10 mouse cellular contexts compared by ENCODE assay signal in genomic region chr7:125577486-125578088, GRCm38 (mm10). TPM values are rescaled to one million over a fixed set of nuclear protein-coding genes. Genes with fewer than 3 reads are reported as not detected.
DNase-seq lines count a peak whose midpoint lies in the region; ATAC-seq and TF ChIP-seq lines count a peak whose summit lies in the region.
"Had no signal": no experiment of that assay in that cellular context is flagged by ENCODE, and none has a peak within 500 bp of the region (broad histone marks: within the 10 kb centered on the region; RNA-seq: fewer than 3 reads in every experiment).

No protein-coding gene starts in this region.

- no peak overlapping the region for H3K9ac ChIP-seq in heart, embryonic 15.5 days
- H3K9ac ChIP-seq: embryonic facial prominence, embryonic 15.5 days; hindbrain, embryonic 15.5 days had no signal

- DNase-seq in heart, adult 9 months (ENCODE audit: low spot score in 2 of 2): peak; percentile 66 to 69
- no peak for DNase-seq in heart, postnatal 4 days
- no peak for DNase-seq in spleen, adult 2 months (ENCODE audit: low read depth in 1 of 2, low spot score in 2 of 2)
- DNase-seq in spleen, adult 18-20 months: no peak
- DNase-seq in yolk sac, embryonic 10.5 days (ENCODE audit: low spot score): peak; percentile 74
- no peak for DNase-seq in retina, embryonic 14.5 days (ENCODE audit: low spot score)
- DNase-seq in frontal cortex, adult 2 months (ENCODE audit: extremely low spot score in 1 of 2, low spot score in 1 of 2): no peak

- H3K4me1 ChIP-seq in spleen, adult 2 months (ENCODE audit: control insufficient read depth, insufficient read depth, insufficient read length): peaks cover 25% of the 10 kb centered on the region; the same call in 1 of the 2 replicates
- peaks cover 33% of the 10 kb centered on the region for H3K4me1 ChIP-seq in heart, embryonic 15.5 days (replicated peaks)

- no peak for TF ChIP-seq CTCF in spleen, adult 2 months (IDR thresholded peaks at IDR 0.05; ENCODE audit: extremely low read depth, insufficient read depth, insufficient read length, insufficient replicate concordance)

- H3K9me3 ChIP-seq in heart, embryonic 15.5 days (replicated peaks): no peaks in the 10 kb centered on the region
- H3K9me3 ChIP-seq: embryonic facial prominence, embryonic 15.5 days; hindbrain, embryonic 15.5 days had no signal

- 79% methylated on average over 11 of the region's 11 CpGs for WGBS in spleen, adult 2 months
- 70% methylated on average over 11 of the region's 11 CpGs for WGBS in heart, embryonic 15.5 days

- no peak for ATAC-seq in heart, embryonic 15.5 days (replicated peaks; ENCODE audit: insufficient number of reproducible peaks, insufficient read depth, low FRiP score, low read depth)

- TF ChIP-seq POLR2A in spleen, adult 2 months (IDR thresholded peaks at IDR 0.05; ENCODE audit: low read depth, low read length): no peak

- H3K36me3 ChIP-seq in spleen, adult 2 months (ENCODE audit: control insufficient read depth, insufficient read depth, low read length): peaks cover 45% of the 10 kb centered on the region
- no peaks in the 10 kb centered on the region for H3K36me3 ChIP-seq in heart, embryonic 15.5 days
- H3K36me3 ChIP-seq: embryonic facial prominence, embryonic 15.5 days; hindbrain, embryonic 15.5 days had no signal

- no peaks in the 10 kb centered on the region for H3K27me3 ChIP-seq in spleen, adult 2 months (ENCODE audit: control insufficient read depth, insufficient read depth, low read length)
- H3K27me3 ChIP-seq in heart, embryonic 15.5 days: no peaks in the 10 kb centered on the region
- H3K27me3 ChIP-seq: embryonic facial prominence, embryonic 15.5 days; hindbrain, embryonic 15.5 days had no signal

- no peak overlapping the region for H3K4me2 ChIP-seq in heart, embryonic 15.5 days
- H3K4me2 ChIP-seq: embryonic facial prominence, embryonic 15.5 days; hindbrain, embryonic 15.5 days had no signal

- H3K4me3 ChIP-seq in spleen, adult 2 months (ENCODE audit: extremely low read depth, insufficient read depth, insufficient read length): no peak overlapping the region
- no peak overlapping the region for H3K4me3 ChIP-seq in heart, embryonic 15.5 days
- H3K4me3 ChIP-seq: embryonic facial prominence, embryonic 15.5 days; hindbrain, embryonic 15.5 days had no signal

- H3K27ac ChIP-seq in spleen, adult 2 months (ENCODE audit: insufficient read depth, low read length): peak overlapping the region; percentile 21; the same call in 1 of the 2 replicates
- peak overlapping the region; percentile 37; the same call in 1 of the 2 replicates for H3K27ac ChIP-seq in heart, embryonic 15.5 days
- H3K27ac ChIP-seq: embryonic facial prominence, embryonic 15.5 days; hindbrain, embryonic 15.5 days had no signal

RNA-seq across cellular contexts. Expression of gene Il21r, which starts 25.6 kb away (rescaled TPM):
- under 1 TPM; 0.50 to 0.69 TPM for total RNA-seq in heart, postnatal 4 days (2021)
- polyA plus RNA-seq in spleen, adult 2 months (2012; rRNA removed): 138 and 180 TPM in 2 replicates
- polyA plus RNA-seq in heart, embryonic 15.5 days (2015; fragmentation: Nextera tagmentation; extraction: Ambion mirVana): 0.20 and 1.1 TPM in 2 replicates
- polyA plus RNA-seq in frontal cortex, adult 2 months (2012; rRNA removed): 1.2 and 1.5 TPM in 2 replicates

RNA-seq across cellular contexts. Expression of gene Il4ra, which starts 25.7 kb away (rescaled TPM):
- 10 to 100 TPM; 22.2 to 23.7 TPM for total RNA-seq in heart, postnatal 4 days (2021)
- polyA plus RNA-seq in spleen, adult 2 months (2012; rRNA removed): 83.4 and 91.5 TPM in 2 replicates
- 4.5 and 8.4 TPM in 2 replicates for polyA plus RNA-seq in heart, embryonic 15.5 days (2015; fragmentation: Nextera tagmentation; extraction: Ambion mirVana)
- polyA plus RNA-seq in frontal cortex, adult 2 months (2012; rRNA removed): 3.7 and 4.8 TPM in 2 replicates

Comparison
In these comparisons a context has a peak if more than half of its experiments do, and no peak if none do; other contexts are left out.
1. DNase-seq: peak in heart, adult 9 months (2 of 2) and yolk sac, embryonic 10.5 days (single experiment); none in heart, postnatal 4 days (single experiment), spleen, adult 2 months (0 of 2), spleen, adult 18-20 months (0 of 2), retina, embryonic 14.5 days (single experiment) and frontal cortex, adult 2 months (0 of 2).
2. RNA of gene Il21r, which starts 25.6 kb away (polyA plus RNA-seq): 138 to 180 TPM in spleen, adult 2 months; 1.2 to 1.5 TPM in frontal cortex, adult 2 months and 0.20 to 1.1 TPM in heart, embryonic 15.5 days; every median in the first group is over 10 times any median in the second.